In the genomic region with DNA sequence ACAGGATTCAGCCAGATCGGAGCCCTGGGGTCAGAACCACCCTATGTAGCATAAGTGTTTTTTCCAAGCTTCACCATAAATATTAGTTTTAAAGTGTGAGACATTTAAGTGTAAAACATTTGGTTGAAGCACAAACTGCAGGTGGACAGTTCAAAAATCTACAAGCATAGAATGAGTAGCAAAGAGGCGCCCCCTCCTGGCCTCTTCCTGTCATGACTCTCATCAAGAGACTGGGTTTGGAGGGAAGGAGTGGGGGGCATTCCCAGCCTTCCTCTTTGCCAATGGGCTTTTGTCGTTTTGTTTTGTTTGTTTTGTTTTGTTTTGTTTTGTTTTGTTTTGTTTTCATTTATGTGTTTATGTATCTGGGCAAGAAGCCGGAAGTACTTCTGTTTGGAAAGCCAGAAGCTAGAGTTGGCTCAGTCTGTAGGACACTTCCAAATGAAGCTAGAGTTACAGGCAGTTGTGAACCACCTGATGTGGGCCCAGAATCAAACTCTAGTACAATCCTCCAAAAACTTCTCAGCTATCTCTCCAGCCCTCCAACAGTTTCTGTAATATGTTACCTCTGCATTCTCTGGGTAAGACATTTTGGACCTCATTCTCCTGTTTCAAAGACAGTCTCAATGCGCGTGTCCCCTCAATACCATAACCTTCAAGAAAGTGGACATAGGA, we compare ENCODE assay signal across 8 mouse cellular contexts. TPM values are rescaled to one million over a fixed set of nuclear protein-coding genes. Genes with fewer than 3 reads are reported as not detected.
A peak's percentile ranks its signal among the peaks of the same experiment; 100 is the strongest.
DNase-seq lines count a peak whose midpoint lies in the region; ATAC-seq lines count a peak whose summit lies in the region.
"Had no signal": no experiment of that assay in that cellular context is flagged by ENCODE, and none has a peak within 500 bp of the region (broad histone marks: within the 10 kb centered on the region; RNA-seq: fewer than 3 reads in every experiment).

No protein-coding gene starts in this region.

- H3K9ac ChIP-seq in midbrain, embryonic 11.5 days (ENCODE audit: low read length), result no peak overlapping the region
- H3K9ac ChIP-seq in midbrain, embryonic 15.5 days, result no peak overlapping the region
- no peak overlapping the region for H3K9ac ChIP-seq in liver, embryonic 11.5 days (ENCODE audit: low read depth, low read length)
- H3K9ac ChIP-seq: limb, embryonic 13.5 days had no signal

- H3K4me1 ChIP-seq in midbrain, embryonic 11.5 days (ENCODE audit: control insufficient read depth, insufficient read depth, low read length), result peaks cover 3% of the 10 kb centered on the region; the same call in 1 of the 2 replicates
- H3K4me1 ChIP-seq in midbrain, embryonic 15.5 days, result peaks cover 10% of the 10 kb centered on the region
- 0 out of 2 replicates have a peak, but pooled peaks cover 2% of the 10 kb centered on the region for H3K4me1 ChIP-seq in liver, embryonic 11.5 days (replicated peaks; ENCODE audit: control insufficient read depth, insufficient read depth, low read length)

- H3K27me3 ChIP-seq in midbrain, embryonic 11.5 days (ENCODE audit: control insufficient read depth, insufficient read depth, low read length), result no peaks in the 10 kb centered on the region
- no peaks in the 10 kb centered on the region for H3K27me3 ChIP-seq in midbrain, embryonic 15.5 days (replicated peaks)
- H3K27me3 ChIP-seq in liver, embryonic 11.5 days (replicated peaks; ENCODE audit: control insufficient read depth, insufficient read depth, low read length), result no peaks in the 10 kb centered on the region
- H3K27me3 ChIP-seq: limb, embryonic 13.5 days had no signal

- H3K36me3 ChIP-seq in midbrain, embryonic 11.5 days (ENCODE audit: control insufficient read depth, insufficient read depth, low read length), result no peaks in the 10 kb centered on the region
- H3K36me3 ChIP-seq in midbrain, embryonic 15.5 days (replicated peaks), result no peaks in the 10 kb centered on the region
- 0 out of 2 replicates have a peak, but pooled peaks cover 3% of the 10 kb centered on the region for H3K36me3 ChIP-seq in liver, embryonic 11.5 days (ENCODE audit: control insufficient read depth, insufficient read depth, low read length)

- no peak for ATAC-seq in midbrain, embryonic 11.5 days (ENCODE audit: low FRiP score)
- no peak for ATAC-seq in midbrain, embryonic 15.5 days (replicated peaks)
- ATAC-seq in liver, embryonic 11.5 days (replicated peaks; ENCODE audit: low FRiP score), result no peak

- no peak overlapping the region for H3K27ac ChIP-seq in midbrain, embryonic 11.5 days (ENCODE audit: low read depth, low read length)
- no peak overlapping the region for H3K27ac ChIP-seq in midbrain, embryonic 15.5 days
- 0 out of 2 replicates have a peak overlapping the region, but pooled peaks have one; percentile 19 for H3K27ac ChIP-seq in liver, embryonic 11.5 days (ENCODE audit: low read depth, low read length)
- H3K27ac ChIP-seq: limb, embryonic 13.5 days had no signal

- no peaks in the 10 kb centered on the region for H3K9me3 ChIP-seq in midbrain, embryonic 11.5 days (ENCODE audit: control insufficient read depth, low read length)
- no peaks in the 10 kb centered on the region for H3K9me3 ChIP-seq in midbrain, embryonic 15.5 days
- no peaks in the 10 kb centered on the region for H3K9me3 ChIP-seq in liver, embryonic 11.5 days (ENCODE audit: control insufficient read depth, low read length)
- H3K9me3 ChIP-seq: limb, embryonic 13.5 days had no signal

- DNase-seq in midbrain, embryonic 11.5 days (ENCODE audit: low spot score, missing footprints), result peak; percentile 95
- peak; percentile 38 for DNase-seq in WW6 (ENCODE audit: low read depth, low spot score)
- DNase-seq in cerebellum, postnatal 4 days (ENCODE audit: low spot score in 2 of 2), result peak; percentile 46 to 67
- peak; percentile 57 to 76 for DNase-seq in heart, postnatal 14 days
- DNase-seq in liver, embryonic 11.5 days (ENCODE audit: low spot score), result peak; percentile 63
- peak; percentile 73 to 77 for DNase-seq in right cerebral cortex, adult 2 months (ENCODE audit: low spot score in 2 of 2)

- intact Hi-C loops in heart, postnatal 14 days (cut with DNase I), result loop anchor here (2.0 to 5.0 kb wide), 2 partner anchors 29 to 162 kb away; no protein-coding TSS in a partner anchor

- 65% methylated on average over 6 of the region's 6 CpGs for WGBS in midbrain, embryonic 11.5 days
- WGBS in midbrain, embryonic 15.5 days, result 62% methylated on average over 6 of the region's 6 CpGs
- WGBS in liver, embryonic 11.5 days, result 57% methylated on average over 6 of the region's 6 CpGs

- no peak overlapping the region for H3K4me3 ChIP-seq in midbrain, embryonic 11.5 days (ENCODE audit: low read depth, low read length)
- no peak overlapping the region for H3K4me3 ChIP-seq in midbrain, embryonic 15.5 days
- no peak overlapping the region for H3K4me3 ChIP-seq in liver, embryonic 11.5 days (ENCODE audit: low read depth, low read length)
- H3K4me3 ChIP-seq: limb, embryonic 13.5 days had no signal

- H3K4me2 ChIP-seq in midbrain, embryonic 11.5 days, result no peak overlapping the region
- H3K4me2 ChIP-seq in midbrain, embryonic 15.5 days, result no peak overlapping the region
- H3K4me2 ChIP-seq in liver, embryonic 11.5 days, result no peak overlapping the region

RNA-seq across cellular contexts. Expression of gene Cdk5rap1, which starts 1.3 kb away (rescaled TPM):
- 15.1 and 18.1 TPM in 2 replicates for polyA plus RNA-seq in midbrain, embryonic 11.5 days (2014; fragmentation: Nextera tagmentation; extraction: Ambion mirVana)
- 14.0 and 16.5 TPM in 2 replicates for polyA plus RNA-seq in midbrain, embryonic 15.5 days (2015; fragmentation: Nextera tagmentation; extraction: Ambion mirVana)
- 10 to 100 TPM; 19.0 to 19.2 TPM for total RNA-seq in heart, postnatal 14 days (2021)
- 23.5 and 23.7 TPM in 2 replicates for polyA plus RNA-seq in liver, embryonic 11.5 days (2014; fragmentation: Nextera tagmentation; extraction: Ambion mirVana)

RNA-seq across cellular contexts. Expression of gene Snta1, which starts 33.8 kb away (rescaled TPM):
- 2.0 and 2.3 TPM in 2 replicates for polyA plus RNA-seq in midbrain, embryonic 11.5 days (2014; fragmentation: Nextera tagmentation; extraction: Ambion mirVana)
- polyA plus RNA-seq in midbrain, embryonic 15.5 days (2015; fragmentation: Nextera tagmentation; extraction: Ambion mirVana), result 10.2 and 13.2 TPM in 2 replicates
- total RNA-seq in heart, postnatal 14 days (2021), result 10 to 100 TPM; 91.4 to 98.7 TPM
- polyA plus RNA-seq in liver, embryonic 11.5 days (2014; fragmentation: Nextera tagmentation; extraction: Ambion mirVana), result 1.5 and 2.4 TPM in 2 replicates

Comparison
In these comparisons a context has a peak if more than half of its experiments do, and no peak if none do; other contexts are left out.
1. DNase-seq: peak in every context shown above with its lines; median percentile 95 in midbrain, embryonic 11.5 days; 75 in right cerebral cortex, adult 2 months; 66 in heart, postnatal 14 days; 63 in liver, embryonic 11.5 days; 56 in cerebellum, postnatal 4 days; 38 in WW6.